In genomic region chr1:161237339-161237738, GRCm38 (mm10) we compare ENCODE assay signal across 23 mouse cellular contexts. TPM values are rescaled to one million over a fixed set of nuclear protein-coding genes. Genes with fewer than 3 reads are reported as not detected.
DNase-seq lines count a peak whose midpoint lies in the region; ATAC-seq and TF ChIP-seq lines count a peak whose summit lies in the region.
"Had no signal": no experiment of that assay in that cellular context is flagged by ENCODE, and none has a peak within 500 bp of the region (broad histone marks: within the 10 kb centered on the region; RNA-seq: fewer than 3 reads in every experiment).

No protein-coding gene starts in this region.

- no peak overlapping the region for H3K4me2 ChIP-seq in intestine, embryonic 16.5 days (ENCODE audit: low read depth, low read length)
- H3K4me2 ChIP-seq: embryonic facial prominence, embryonic 12.5 days; embryonic facial prominence, embryonic 15.5 days; heart, embryonic 13.5 days; hindbrain, embryonic 12.5 days; hindbrain, embryonic 15.5 days had no signal

- TF ChIP-seq POLR2A in MEL (IDR thresholded peaks at IDR 0.05; ENCODE audit: control insufficient read depth in 1 of 2, insufficient read depth in 1 of 2, low read depth in 1 of 2, low read length in 2 of 2, poor library complexity in 1 of 2) = no peak

- no peaks in the 10 kb centered on the region for H3K9me3 ChIP-seq in MEL (replicated peaks; ENCODE audit: insufficient read depth, low read length)
- no peaks in the 10 kb centered on the region for H3K9me3 ChIP-seq in intestine, embryonic 16.5 days (ENCODE audit: control insufficient read depth, low read length)
- H3K9me3 ChIP-seq: embryonic facial prominence, embryonic 12.5 days; embryonic facial prominence, embryonic 15.5 days; heart, embryonic 10.5 days; heart, embryonic 13.5 days; hindbrain, embryonic 12.5 days; hindbrain, embryonic 15.5 days had no signal

- no peak for TF ChIP-seq CTCF in MEL (IDR thresholded peaks at IDR 0.05 in 2 of 3, conservative IDR thresholded peaks at IDR 0.05 in 1 of 3; ENCODE audit: control insufficient read depth in 1 of 3, insufficient read depth in 1 of 3, low read depth in 2 of 3, low read length in 3 of 3, poor library complexity in 1 of 3, severe bottlenecking in 1 of 3)

- 91% methylated on average over 7 of the region's 7 CpGs for WGBS in intestine, embryonic 16.5 days

- ATAC-seq in intestine, embryonic 16.5 days = peak; percentile 46; the same call in 1 of the 2 replicates
- ATAC-seq: forebrain, embryonic 14.5 days; forebrain, postnatal 0 days had no signal

- H3K36me3 ChIP-seq in MEL (ENCODE audit: control insufficient read depth in 1 of 2, insufficient read depth in 2 of 2, low read length in 2 of 2) = peaks cover 3 to 12% of the 10 kb centered on the region in 2 experiments
- H3K36me3 ChIP-seq in intestine, embryonic 16.5 days (ENCODE audit: control insufficient read depth, insufficient read depth, low read length) = peaks cover 26% of the 10 kb centered on the region; the same call in 1 of the 2 replicates

- H3K27me3 ChIP-seq in MEL (ENCODE audit: control insufficient read depth in 1 of 2, insufficient read depth in 2 of 2, low read length in 2 of 2) = no peaks in the 10 kb centered on the region
- no peaks in the 10 kb centered on the region for H3K27me3 ChIP-seq in intestine, embryonic 16.5 days (replicated peaks; ENCODE audit: control insufficient read depth, insufficient read depth, low read length)
- H3K27me3 ChIP-seq: embryonic facial prominence, embryonic 12.5 days; embryonic facial prominence, embryonic 15.5 days; heart, embryonic 13.5 days; hindbrain, embryonic 12.5 days; hindbrain, embryonic 15.5 days had no signal

- TF ChIP-seq EP300 in MEL (IDR thresholded peaks at IDR 0.05; ENCODE audit: low read depth in 1 of 2, low read length in 2 of 2) = no peak

- no peak overlapping the region for H3K9ac ChIP-seq in MEL (ENCODE audit: control insufficient read depth, low read depth, low read length, poor library complexity, severe bottlenecking)
- no peak overlapping the region for H3K9ac ChIP-seq in intestine, embryonic 16.5 days (ENCODE audit: low read depth, low read length)
- H3K9ac ChIP-seq: embryonic facial prominence, embryonic 12.5 days; embryonic facial prominence, embryonic 15.5 days; forebrain, postnatal 0 days; heart, embryonic 13.5 days; hindbrain, embryonic 12.5 days; hindbrain, embryonic 15.5 days had no signal

- intact Hi-C loops in heart, postnatal 10 days (cut with DNase I) = no loop called here

- no peaks in the 10 kb centered on the region for H3K79me2 ChIP-seq in MEL (ENCODE audit: control insufficient read depth, insufficient read depth, low read length, poor library complexity)

- TF ChIP-seq RAD21 in MEL (IDR thresholded peaks at IDR 0.05; ENCODE audit: low read depth, low read length) = no peak

- peaks cover 3 to 7% of the 10 kb centered on the region in 2 experiments for H3K4me1 ChIP-seq in MEL (ENCODE audit: control insufficient read depth in 1 of 2, insufficient read depth in 2 of 2, low read length in 2 of 2)
- H3K4me1 ChIP-seq in intestine, embryonic 16.5 days (ENCODE audit: control insufficient read depth, insufficient read depth, low read length) = 0 out of 2 replicates have a peak, but pooled peaks cover 2% of the 10 kb centered on the region
- H3K4me1 ChIP-seq: embryonic facial prominence, embryonic 12.5 days; heart, embryonic 10.5 days; hindbrain, embryonic 12.5 days; hindbrain, embryonic 15.5 days had no signal

- H3K4me3 ChIP-seq in MEL (ENCODE audit: control insufficient read depth in 1 of 2, insufficient read depth in 1 of 2, low read depth in 2 of 2, low read length in 2 of 2) = no peak overlapping the region
- no peak overlapping the region for H3K4me3 ChIP-seq in intestine, embryonic 16.5 days (ENCODE audit: low read length)
- H3K4me3 ChIP-seq: embryonic facial prominence, embryonic 12.5 days; embryonic facial prominence, embryonic 15.5 days; heart, adult 2 months; heart, embryonic 10.5 days; heart, embryonic 13.5 days; hindbrain, embryonic 12.5 days; hindbrain, embryonic 15.5 days had no signal

- peak; percentile 68 for DNase-seq in heart, adult 11 months
- no peak for DNase-seq in heart, postnatal 10 days
- DNase-seq in MEL (ENCODE audit: low read depth, low spot score) = no peak
- DNase-seq in urinary bladder, postnatal 4 days (ENCODE audit: low spot score in 2 of 2) = no peak
- DNase-seq in thymus, postnatal 4 days = no peak
- DNase-seq: adrenal gland, adult 2 months; adrenal gland, postnatal 14 days; cerebellum, adult 11 months; cerebellum, adult 2 months; cerebellum, adult 9-11 months; cerebellum, postnatal 25 days; forebrain, postnatal 0 days; gastrocnemius, postnatal 25 days; heart, adult 2 months; kidney, adult 11 months had no signal

- peak overlapping the region; percentile 23; the same call in 1 of the 2 replicates for H3K27ac ChIP-seq in MEL (ENCODE audit: control insufficient read depth, low read depth, low read length)
- no peak overlapping the region for H3K27ac ChIP-seq in intestine, embryonic 16.5 days (ENCODE audit: low read length)
- H3K27ac ChIP-seq: embryonic facial prominence, embryonic 12.5 days; embryonic facial prominence, embryonic 15.5 days; heart, adult 2 months; heart, embryonic 10.5 days; heart, embryonic 13.5 days; hindbrain, embryonic 12.5 days; hindbrain, embryonic 15.5 days had no signal

TF ChIP-seq in MEL, 35 proteins besides CTCF, POLR2A, EP300 and RAD21:
- TF ChIP-seq TAL1 (IDR thresholded peaks at IDR 0.05; ENCODE audit: low read length) (no peak), HCFC1 (IDR thresholded peaks at IDR 0.05; ENCODE audit: low read depth, low read length) (no peak), TCF12 (IDR thresholded peaks at IDR 0.05; ENCODE audit: low read depth, low read length) (no peak), NELFE (IDR thresholded peaks at IDR 0.05; ENCODE audit: low read depth, low read length) (no peak), ZNF384 (IDR thresholded peaks at IDR 0.05; ENCODE audit: low read depth, low read length) (no peak), USF2 (IDR thresholded peaks at IDR 0.05; ENCODE audit: borderline replicate concordance in 1 of 2, insufficient read depth in 1 of 2, low read depth in 1 of 2, low read length in 2 of 2) (no peak), ETS1 (IDR thresholded peaks at IDR 0.05; ENCODE audit: low read depth, low read length) (no peak), POLR2AphosphoS2 (IDR thresholded peaks at IDR 0.05; ENCODE audit: low read length) (no peak), ZMIZ1 (IDR thresholded peaks at IDR 0.05; ENCODE audit: low read depth, low read length) (no peak), ZC3H11A (IDR thresholded peaks at IDR 0.05; ENCODE audit: low read depth, low read length) (no peak), MAX (IDR thresholded peaks at IDR 0.05; ENCODE audit: low read length) (no peak), USF1 (IDR thresholded peaks at IDR 0.05; ENCODE audit: low read depth, low read length) (no peak)

RNA-seq across cellular contexts. Expression of gene Prdx6, which starts 13.7 kb away (rescaled TPM):
- total RNA-seq in heart, postnatal 10 days (2021) = 100 to 1,000 TPM; 230 to 240 TPM
- 155 and 210 TPM in 2 replicates for total RNA-seq in MEL (2012; rRNA removed)
- 100 to 1,000 TPM in 1 of 2 experiments, not detected in 1; 300 TPM for polyA plus RNA-seq in MEL (2012; ENCODE audit: insufficient read depth in 1 of 2, insufficient read length in 2 of 2, low read depth in 1 of 2, low replicate concordance in 2 of 2, missing spikeins in 1 of 2)
- 488 and 543 TPM in 2 replicates for polyA plus RNA-seq in intestine, embryonic 16.5 days (2015; fragmentation: Nextera tagmentation; extraction: Ambion mirVana)
